Mouse (Mus musculus) midbrain, embryonic 13.5 days (tissue): ENCODE measurements around the gene Sox18. TPM values are rescaled to one million over a fixed set of nuclear protein-coding genes. Genes with fewer than 3 reads are reported as not detected.

Source experiments
- ATAC-seq: fragments of 200-750 bp; cut with Nextera tagmentation; 2 replicates; pipeline ENCODE4 v1.8.0; 2017; ENCODE audit warnings: mild to moderate bottlenecking, moderate TSS enrichment, moderate library complexity
- H3K27ac ChIP-seq: fragments of 300-500 bp; sonication (generic); 2 replicates; pipeline ENCODE4 v1.5.1; 2015; ENCODE audit warnings: inconsistent platforms, mild to moderate bottlenecking, moderate library complexity
- H3K27me3 ChIP-seq: fragments of 300-500 bp; sonication (generic); 2 replicates; pipeline ENCODE4 v1.6.1; 2015; ENCODE audit warnings: mild to moderate bottlenecking, inconsistent platforms
- H3K36me3 ChIP-seq: fragments of 300-500 bp; sonication (generic); 2 replicates; pipeline ENCODE4 v1.6.1; 2015; ENCODE audit warnings: mild to moderate bottlenecking, inconsistent platforms
- H3K4me1 ChIP-seq: fragments of 300-500 bp; sonication (generic); replicated peaks from 2 replicates; pipeline ENCODE4 v1.6.1; 2015; ENCODE audit warnings: inconsistent platforms
- H3K4me2 ChIP-seq: fragments of 300-500 bp; sonication (generic); replicated peaks from 2 replicates; pipeline ENCODE4 v1.6.1; 2015; ENCODE audit warnings: moderate library complexity, mild to moderate bottlenecking, inconsistent platforms
- H3K4me3 ChIP-seq: fragments of 300-500 bp; sonication (generic); replicated peaks from 2 replicates; pipeline ENCODE4 v1.5.1; 2015; ENCODE audit warnings: mild to moderate bottlenecking, inconsistent platforms
- H3K9ac ChIP-seq: fragments of 300-500 bp; sonication (generic); replicated peaks from 2 replicates; pipeline ENCODE4 v1.6.1; 2015; ENCODE audit warnings: mild to moderate bottlenecking, inconsistent platforms
- H3K9me3 ChIP-seq: fragments of 300-500 bp; sonication (generic); 2 replicates; pipeline ENCODE4 v1.6.1; 2016; ENCODE audit warnings: mild to moderate bottlenecking, inconsistent platforms
- WGBS: fragments of 180-500 bp; shearing (Covaris S2); methylation state at CpG from one replicate; pipeline ENCODE4 v1.1.7; 2015; 5-methylcytosine and 5-hydroxymethylcytosine counted together
- polyA plus RNA-seq: library from polyadenylated mRNA; unstranded; fragments of >200 nt; fragmentation: Nextera tagmentation; extraction: Ambion mirVana; gene quantifications from 2 replicates; pipeline ENCODE4 v1.2.1, GENCODE M21; 2015

The Sox18 gene
- polyA plus RNA-seq, 1 experiment from 2014 or later: 14.2 TPM

GRCm38 (mm10) chr2:181635865-181636264 is 35.6 kb downstream of the Sox18 start:
- WGBS: 93% methylated on average over 3 of the region's 3 CpGs

DNA sequence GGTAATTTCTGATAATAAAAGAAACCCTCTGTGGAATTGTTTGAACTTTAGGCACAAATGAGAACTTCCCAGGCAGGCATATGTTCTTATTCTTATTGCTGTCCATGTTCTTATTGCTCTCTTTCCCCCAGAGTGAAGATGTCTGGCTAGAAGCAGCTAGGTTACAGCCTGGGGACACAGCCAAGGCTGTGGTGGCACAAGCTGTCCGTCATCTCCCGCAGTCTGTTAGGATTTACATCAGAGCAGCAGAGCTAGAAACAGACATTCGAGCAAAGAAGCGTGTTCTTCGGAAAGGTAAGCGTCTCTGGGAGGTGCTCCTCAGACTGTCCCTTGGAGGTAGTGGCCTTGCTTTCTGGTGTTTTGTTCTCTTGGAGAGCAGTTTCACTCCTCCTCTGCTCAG is 38.8 kb downstream of the Sox18 start:
- Histone ChIP-seq H3K4me1 (no peaks in the 10 kb centered on the region), H3K9me3 (no peaks in the 10 kb centered on the region), H3K9ac (no peak overlapping the region), H3K36me3 (peaks cover 74% of the 10 kb centered on the region), H3K27me3 (no peaks in the 10 kb centered on the region), H3K4me2 (no peak overlapping the region), H3K4me3 (no peak overlapping the region), H3K27ac (no peak overlapping the region)
- 97% methylated on average over 6 of the region's 6 CpGs for WGBS
- no peak for ATAC-seq

More at GRCm38 (mm10) chr2:181635865-181636264, 35.6 kb downstream of the Sox18 start:
- Histone ChIP-seq H3K4me3 (no peak overlapping the region), H3K27ac (no peak overlapping the region), H3K4me2 (no peak overlapping the region), H3K9me3 (no peaks in the 10 kb centered on the region), H3K27me3 (no peaks in the 10 kb centered on the region), H3K4me1 (no peaks in the 10 kb centered on the region), H3K36me3 (peaks cover 85% of the 10 kb centered on the region), H3K9ac (no peak overlapping the region)
- ATAC-seq: no peak

DNA sequence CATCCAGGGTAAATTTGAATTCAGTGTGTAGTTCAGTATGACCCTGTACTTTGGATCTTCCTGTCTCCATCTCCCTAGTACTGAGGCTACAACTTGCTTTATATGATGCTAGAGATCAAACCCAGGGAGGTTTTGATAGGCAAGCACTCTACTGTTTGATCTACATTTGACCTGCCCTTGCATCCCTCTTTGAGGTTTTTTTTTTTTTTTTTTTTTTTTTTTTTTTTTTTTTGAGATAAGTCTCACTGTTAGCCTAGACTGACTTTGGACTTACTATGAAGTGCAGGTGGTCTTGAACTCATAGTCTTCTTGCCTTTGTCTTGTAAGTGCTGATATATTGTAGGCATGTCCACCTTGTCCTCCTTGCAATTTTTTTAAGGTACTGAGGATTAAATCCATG is 43.0 kb downstream of the Sox18 start:
- no peak for ATAC-seq
- H3K4me3 ChIP-seq: no peak overlapping the region
- no peak overlapping the region for H3K9ac ChIP-seq
- H3K4me2 ChIP-seq: no peak overlapping the region
- H3K36me3 ChIP-seq: peaks cover 54% of the 10 kb centered on the region
- H3K9me3 ChIP-seq: no peaks in the 10 kb centered on the region
- no peak overlapping the region for H3K27ac ChIP-seq
- no peaks in the 10 kb centered on the region for H3K27me3 ChIP-seq
- H3K4me1 ChIP-seq: no peaks in the 10 kb centered on the region

GRCm38 (mm10) chr2:181623401-181623800 is 48.0 kb downstream of the Sox18 start:
- Histone ChIP-seq H3K4me2 (no peak overlapping the region), H3K4me3 (no peak overlapping the region), H3K9ac (no peak overlapping the region), H3K27ac (no peak overlapping the region), H3K9me3 (no peaks in the 10 kb centered on the region), H3K4me1 (no peaks in the 10 kb centered on the region), H3K36me3 (peaks cover 62% of the 10 kb centered on the region), H3K27me3 (no peaks in the 10 kb centered on the region)
- ATAC-seq: no peak

Other genes starting within 250 kb of the Sox18 start
- 24.1 and 24.3 TPM in 2 replicates for gene Zbtb46, start 212.2 kb downstream of the Sox18 start, polyA plus RNA-seq
- not detected in 2 replicates for gene Abhd16b, start 178.4 kb downstream of the Sox18 start, polyA plus RNA-seq
- 116 and 121 TPM in 2 replicates for gene Tpd52l2, start 174.5 kb downstream of the Sox18 start, polyA plus RNA-seq
- gene Dnajc5, start 151.2 kb downstream of the Sox18 start, polyA plus RNA-seq: 198 and 209 TPM in 2 replicates
- 71.2 and 82.5 TPM in 2 replicates for gene Uckl1, start 86.7 kb downstream of the Sox18 start, polyA plus RNA-seq
- 71.7 and 72.8 TPM in 2 replicates for gene Prpf6, start 79.8 kb downstream of the Sox18 start, polyA plus RNA-seq
- gene Zfp512b, start 78.8 kb downstream of the Sox18 start, polyA plus RNA-seq: 68.1 and 70.2 TPM in 2 replicates
- gene Samd10, start 72.4 kb downstream of the Sox18 start, polyA plus RNA-seq: 171 and 176 TPM in 2 replicates
- not detected in 2 replicates for gene Gm29797, start 14.6 kb downstream of the Sox18 start, polyA plus RNA-seq
- gene Tcea2, start 8.7 kb upstream of the Sox18 start, polyA plus RNA-seq: 35.7 and 36.9 TPM in 2 replicates
- gene Rgs19, start 22.3 kb upstream of the Sox18 start, polyA plus RNA-seq: 38.9 and 40.4 TPM in 2 replicates
- gene Lkaaear1, start 26.8 kb upstream of the Sox18 start, polyA plus RNA-seq: not detected in 2 replicates
- gene Oprl1, start 43.4 kb upstream of the Sox18 start, polyA plus RNA-seq: 82.3 and 83.9 TPM in 2 replicates
- gene Myt1, start 91.7 kb upstream of the Sox18 start, polyA plus RNA-seq: 46.9 and 49.2 TPM in 2 replicates
- gene Pcmtd2, start 166.2 kb upstream of the Sox18 start, polyA plus RNA-seq: 36.3 and 38.2 TPM in 2 replicates
- 98.4 and 110 TPM in 2 replicates for gene Polr3k, start 192.7 kb upstream of the Sox18 start, polyA plus RNA-seq